Mouse (Mus musculus) midbrain, embryonic 12.5 days (tissue): Measurements from ENCODE around the gene Ptprd. TPM values are rescaled to one million over a fixed set of nuclear protein-coding genes. Genes with fewer than 3 reads are reported as not detected.
A peak's percentile ranks its signal among the peaks of the same experiment; 100 is the strongest.

Source experiments
- ATAC-seq: fragments of 200-750 bp; cut with Nextera tagmentation; 2 replicates; pipeline ENCODE4 v1.8.0; 2017; ENCODE audit warnings: low read depth, moderate TSS enrichment, moderate library complexity; ENCODE audit not compliant: low FRiP score
- H3K27ac ChIP-seq: fragments of 300-500 bp; sonication (generic); replicated peaks from 2 replicates; pipeline ENCODE4 v1.5.1; 2016; ENCODE audit warnings: mild to moderate bottlenecking
- H3K27me3 ChIP-seq: fragments of 300-500 bp; sonication (generic); 2 replicates; pipeline ENCODE4 v1.6.1; 2016; ENCODE audit warnings: mild to moderate bottlenecking
- H3K36me3 ChIP-seq: fragments of 300-500 bp; sonication (generic); 2 replicates; pipeline ENCODE4 v1.6.1; 2016
- H3K4me1 ChIP-seq: fragments of 300-500 bp; sonication (generic); 2 replicates; pipeline ENCODE4 v1.6.1; 2016
- H3K4me2 ChIP-seq: fragments of 300-500 bp; sonication (generic); replicated peaks from 2 replicates; pipeline ENCODE4 v1.6.1; 2016; ENCODE audit warnings: mild to moderate bottlenecking, moderate library complexity
- H3K4me3 ChIP-seq: fragments of 300-500 bp; sonication (generic); 2 replicates; pipeline ENCODE4 v1.5.1; 2016; ENCODE audit warnings: mild to moderate bottlenecking
- H3K9ac ChIP-seq: fragments of 300-500 bp; sonication (generic); replicated peaks from 2 replicates; pipeline ENCODE4 v1.6.1; 2016; ENCODE audit warnings: mild to moderate bottlenecking, moderate library complexity
- H3K9me3 ChIP-seq: fragments of 300-500 bp; sonication (generic); 2 replicates; pipeline ENCODE4 v1.6.1; 2016; ENCODE audit warnings: mild to moderate bottlenecking
- WGBS: fragments of 180-500 bp; shearing (Covaris S2); methylation state at CpG from one replicate; pipeline ENCODE4 v1.1.7; 2016; 5-methylcytosine and 5-hydroxymethylcytosine counted together
- polyA plus RNA-seq: library from polyadenylated mRNA; unstranded; fragments of >200 nt; fragmentation: Nextera tagmentation; extraction: Ambion mirVana; gene quantifications from 2 replicates; pipeline ENCODE4 v1.2.1, GENCODE M21; 2016

Gene Ptprd
- polyA plus RNA-seq, 1 experiment from 2014 or later, result 37.5 TPM

- WGBS, result 38% methylated on average over 9 of the region's 9 CpGs
- H3K9me3 ChIP-seq, result no peaks in the 10 kb centered on the region
- H3K9ac ChIP-seq, result no peak overlapping the region
- H3K4me2 ChIP-seq, result no peak overlapping the region
- no peaks in the 10 kb centered on the region for H3K27me3 ChIP-seq
- peak; percentile 44; the same call in 1 of the 2 replicates for ATAC-seq
- H3K36me3 ChIP-seq, result no peaks in the 10 kb centered on the region
- peaks cover 6% of the 10 kb centered on the region for H3K4me1 ChIP-seq
- no peak overlapping the region for H3K27ac ChIP-seq
- H3K4me3 ChIP-seq, result no peak overlapping the region
These were observed 1413.5 kb downstream of the Ptprd start for GRCm38 (mm10) chr4:76798010-76799007.

- Histone ChIP-seq H3K4me3 (no peak overlapping the region), H3K4me1 (no peaks in the 10 kb centered on the region), H3K36me3 (no peaks in the 10 kb centered on the region), H3K27ac (no peak overlapping the region), H3K4me2 (no peak overlapping the region), H3K9me3 (no peaks in the 10 kb centered on the region), H3K27me3 (no peaks in the 10 kb centered on the region), H3K9ac (no peak overlapping the region)
- WGBS, result 91% methylated on average over 2 of the region's 2 CpGs
- ATAC-seq, result no peak
These were observed 1426.4 kb downstream of the Ptprd start for GRCm38 (mm10) chr4:76785389-76785788.

GRCm38 (mm10) chr4:76779558-76780124 lies 1432.1 kb downstream of the Ptprd start:
- no peak for ATAC-seq
- no peak overlapping the region for H3K4me2 ChIP-seq
- WGBS, result 76% methylated on average over 4 of the region's 4 CpGs
- no peaks in the 10 kb centered on the region for H3K9me3 ChIP-seq
- H3K27me3 ChIP-seq, result no peaks in the 10 kb centered on the region
- H3K36me3 ChIP-seq, result no peaks in the 10 kb centered on the region
- no peaks in the 10 kb centered on the region for H3K4me1 ChIP-seq
- no peak overlapping the region for H3K27ac ChIP-seq
- no peak overlapping the region for H3K9ac ChIP-seq
- no peak overlapping the region for H3K4me3 ChIP-seq

- H3K27ac ChIP-seq, result no peak overlapping the region
- no peaks in the 10 kb centered on the region for H3K4me1 ChIP-seq
- no peak overlapping the region for H3K4me2 ChIP-seq
- no peak for ATAC-seq
- no peak overlapping the region for H3K4me3 ChIP-seq
- H3K9me3 ChIP-seq, result no peaks in the 10 kb centered on the region
- WGBS, result 86% methylated on average over 3 of the region's 3 CpGs
- no peaks in the 10 kb centered on the region for H3K27me3 ChIP-seq
- H3K36me3 ChIP-seq, result no peaks in the 10 kb centered on the region
- H3K9ac ChIP-seq, result no peak overlapping the region
These were observed 1444.8 kb downstream of the Ptprd start for GRCm38 (mm10) chr4:76766918-76767317.

- Histone ChIP-seq H3K27ac (no peak overlapping the region), H3K4me3 (no peak overlapping the region), H3K36me3 (no peaks in the 10 kb centered on the region), H3K9ac (no peak overlapping the region), H3K27me3 (no peaks in the 10 kb centered on the region), H3K4me2 (no peak overlapping the region), H3K4me1 (no peaks in the 10 kb centered on the region), H3K9me3 (no peaks in the 10 kb centered on the region)
- no peak for ATAC-seq
- 78% methylated on average over 2 of the region's 2 CpGs for WGBS
These were observed 1445.3 kb downstream of the Ptprd start for GRCm38 (mm10) chr4:76766429-76766828.

GRCm38 (mm10) chr4:76750709-76751108 lies 1461.1 kb downstream of the Ptprd start:
- H3K9me3 ChIP-seq, result no peaks in the 10 kb centered on the region
- no peak overlapping the region for H3K4me2 ChIP-seq
- H3K9ac ChIP-seq, result no peak overlapping the region
- H3K27ac ChIP-seq, result no peak overlapping the region
- H3K4me1 ChIP-seq, result no peaks in the 10 kb centered on the region
- H3K27me3 ChIP-seq, result no peaks in the 10 kb centered on the region
- H3K4me3 ChIP-seq, result no peak overlapping the region
- H3K36me3 ChIP-seq, result no peaks in the 10 kb centered on the region
- 61% methylated on average over 2 of the region's 2 CpGs for WGBS
- no peak for ATAC-seq

GRCm38 (mm10) chr4:76735831-76736230 lies 1475.9 kb downstream of the Ptprd start:
- H3K9me3 ChIP-seq, result no peaks in the 10 kb centered on the region
- ATAC-seq, result no peak
- no peak overlapping the region for H3K4me3 ChIP-seq
- H3K27ac ChIP-seq, result no peak overlapping the region
- H3K9ac ChIP-seq, result no peak overlapping the region
- no peaks in the 10 kb centered on the region for H3K4me1 ChIP-seq
- H3K36me3 ChIP-seq, result no peaks in the 10 kb centered on the region
- H3K4me2 ChIP-seq, result no peak overlapping the region
- 82% methylated on average over 1 of the region's 1 CpGs for WGBS
- H3K27me3 ChIP-seq, result no peaks in the 10 kb centered on the region

- Histone ChIP-seq H3K27ac (no peak overlapping the region), H3K27me3 (no peaks in the 10 kb centered on the region), H3K4me1 (no peaks in the 10 kb centered on the region), H3K4me3 (no peak overlapping the region), H3K4me2 (no peak overlapping the region), H3K36me3 (no peaks in the 10 kb centered on the region), H3K9me3 (no peaks in the 10 kb centered on the region), H3K9ac (no peak overlapping the region)
- ATAC-seq, result no peak
- 91% methylated on average over 3 of the region's 3 CpGs for WGBS
These were observed 1536.0 kb downstream of the Ptprd start for GRCm38 (mm10) chr4:76675726-76676125.

- Histone ChIP-seq H3K27me3 (no peaks in the 10 kb centered on the region), H3K4me1 (no peaks in the 10 kb centered on the region), H3K27ac (no peak overlapping the region), H3K4me3 (no peak overlapping the region), H3K36me3 (no peaks in the 10 kb centered on the region), H3K9ac (no peak overlapping the region), H3K4me2 (no peak overlapping the region), H3K9me3 (no peaks in the 10 kb centered on the region)
- no peak for ATAC-seq
These were observed 1538.5 kb downstream of the Ptprd start for GRCm38 (mm10) chr4:76673224-76673623.

- Histone ChIP-seq H3K9me3 (no peaks in the 10 kb centered on the region), H3K4me3 (no peak overlapping the region), H3K9ac (no peak overlapping the region), H3K36me3 (no peaks in the 10 kb centered on the region), H3K4me2 (no peak overlapping the region), H3K4me1 (no peaks in the 10 kb centered on the region), H3K27me3 (no peaks in the 10 kb centered on the region), H3K27ac (no peak overlapping the region)
- no peak for ATAC-seq
These were observed 1539.1 kb downstream of the Ptprd start for GRCm38 (mm10) chr4:76672653-76673052.

GRCm38 (mm10) chr4:76661725-76662124 lies 1550.0 kb downstream of the Ptprd start:
- no peak for ATAC-seq
- Histone ChIP-seq H3K4me1 (no peaks in the 10 kb centered on the region), H3K27ac (no peak overlapping the region), H3K27me3 (no peaks in the 10 kb centered on the region), H3K4me2 (no peak overlapping the region), H3K9ac (no peak overlapping the region), H3K36me3 (no peaks in the 10 kb centered on the region), H3K9me3 (no peaks in the 10 kb centered on the region), H3K4me3 (no peak overlapping the region)
- 62% methylated on average over 4 of the region's 4 CpGs for WGBS

- WGBS, result 80% methylated on average over 2 of the region's 2 CpGs
These were observed 1551.6 kb downstream of the Ptprd start for GRCm38 (mm10) chr4:76660146-76660545.

More at GRCm38 (mm10) chr4:76660146-76660545, 1551.6 kb downstream of the Ptprd start:
- Histone ChIP-seq H3K36me3 (no peaks in the 10 kb centered on the region), H3K4me2 (no peak overlapping the region), H3K9me3 (no peaks in the 10 kb centered on the region), H3K27ac (no peak overlapping the region), H3K9ac (no peak overlapping the region), H3K27me3 (no peaks in the 10 kb centered on the region), H3K4me3 (no peak overlapping the region), H3K4me1 (no peaks in the 10 kb centered on the region)
- no peak for ATAC-seq
